Mouse (Mus musculus) spleen, adult 2 months (tissue): ENCODE measurements around the gene Robo1.

ENCODE experiments used
- CTCF ChIP-seq: fragments of 200-500 bp; IDR thresholded peaks from 2 replicates; pipeline ENCODE4 v1.5.1; 2011; ENCODE audit warnings: mild to moderate bottlenecking, inconsistent platforms; ENCODE audit not compliant: insufficient read depth, insufficient read length, insufficient replicate concordance; ENCODE audit errors: extremely low read depth
- POLR2A ChIP-seq: fragments of 200-500 bp; IDR thresholded peaks from 2 replicates; pipeline ENCODE4 v1.6.1; 2011; ENCODE audit warnings: low read depth, low read length, inconsistent platforms

- TF ChIP-seq POLR2A = no peak
- TF ChIP-seq CTCF = no peak
Observed at GRCm38 (mm10) chr16:72794692-72795378, 486.7 kb downstream of the Robo1 start.
